Comparison of ENCODE assay signal across 17 mouse cellular contexts in the genomic region with DNA sequence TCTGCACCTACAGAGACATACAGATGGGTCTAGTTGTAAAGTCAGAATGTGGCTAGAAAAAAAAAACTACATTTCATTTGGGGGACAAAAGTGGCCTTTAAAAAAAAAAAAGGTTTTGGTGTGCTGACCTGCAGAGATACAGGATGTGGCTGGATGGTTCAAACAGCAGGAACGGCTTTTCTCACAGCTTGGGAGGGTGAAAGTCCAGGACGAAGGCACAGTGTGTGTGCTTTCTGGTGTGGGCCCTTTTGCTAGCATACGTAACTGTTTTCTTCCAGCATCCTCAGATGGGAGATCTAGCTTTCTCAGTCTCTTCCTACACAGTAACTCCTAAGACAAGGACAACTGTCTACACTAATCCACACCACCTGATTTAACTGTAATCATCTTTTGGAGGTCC.
"Had no signal": no experiment of that assay in that cellular context is flagged by ENCODE, and none has a peak within 500 bp of the region (broad histone marks: within the 10 kb centered on the region; RNA-seq: fewer than 3 reads in every experiment).

No protein-coding gene starts in this region.

- ATAC-seq: intestine, embryonic 15.5 days; liver, embryonic 12.5 days had no signal

- H3K9ac ChIP-seq: intestine, embryonic 15.5 days; limb, embryonic 13.5 days; liver, embryonic 12.5 days; liver, embryonic 15.5 days; lung, embryonic 15.5 days had no signal

- H3K4me3 ChIP-seq: intestine, embryonic 15.5 days; layer of hippocampus, adult 2 months; limb, embryonic 10.5 days; limb, embryonic 13.5 days; liver, embryonic 12.5 days; liver, embryonic 15.5 days; lung, embryonic 15.5 days had no signal

- H3K36me3 ChIP-seq: intestine, embryonic 15.5 days; limb, embryonic 10.5 days; limb, embryonic 13.5 days; liver, embryonic 12.5 days; liver, embryonic 15.5 days; lung, embryonic 15.5 days had no signal

- H3K9me3 ChIP-seq: intestine, embryonic 15.5 days; limb, embryonic 10.5 days; limb, embryonic 13.5 days; liver, embryonic 12.5 days; liver, embryonic 15.5 days; lung, embryonic 15.5 days had no signal

- H3K4me2 ChIP-seq: intestine, embryonic 15.5 days; limb, embryonic 13.5 days; liver, embryonic 12.5 days; liver, embryonic 15.5 days; lung, embryonic 15.5 days; midbrain, embryonic 11.5 days had no signal

- H3K27ac ChIP-seq: intestine, embryonic 15.5 days; kidney, postnatal 0 days; layer of hippocampus, adult 2 months; limb, embryonic 10.5 days; limb, embryonic 13.5 days; liver, embryonic 12.5 days; liver, embryonic 15.5 days; lung, embryonic 15.5 days had no signal

- DNase-seq: layer of hippocampus, adult 9-11 months; liver; lung, adult 18-20 months; lung, postnatal 10 days; lung, postnatal 36 days; midbrain, embryonic 14.5 days; thymus, adult 18-20 months; thymus, postnatal 36 days had no signal

- H3K27me3 ChIP-seq: intestine, embryonic 15.5 days; limb, embryonic 13.5 days; liver, embryonic 12.5 days; liver, embryonic 15.5 days; lung, embryonic 15.5 days had no signal
